Mouse (Mus musculus) hindbrain, embryonic 15.5 days (tissue): ENCODE results near the gene Fam57b. TPM values are rescaled to one million over a fixed set of nuclear protein-coding genes. Genes with fewer than 3 reads are reported as not detected.

ENCODE experiments used
- ATAC-seq: fragments of 200-750 bp; cut with Nextera tagmentation; 2 replicates; pipeline ENCODE4 v1.8.0; 2017; ENCODE audit warnings: low read depth, moderate number of reproducible peaks, moderate TSS enrichment; ENCODE audit not compliant: low FRiP score
- H3K27ac ChIP-seq: fragments of 300-500 bp; sonication (generic); replicated peaks from 2 replicates; pipeline ENCODE4 v1.5.1; 2015; ENCODE audit warnings: mild to moderate bottlenecking, inconsistent platforms
- H3K27me3 ChIP-seq: fragments of 300-500 bp; sonication (generic); 2 replicates; pipeline ENCODE4 v1.6.1; 2015; ENCODE audit warnings: control low read depth, inconsistent platforms
- H3K36me3 ChIP-seq: fragments of 300-500 bp; sonication (generic); 2 replicates; pipeline ENCODE4 v1.6.1; 2015; ENCODE audit warnings: control low read depth, inconsistent platforms
- H3K4me1 ChIP-seq: fragments of 300-500 bp; sonication (generic); replicated peaks from 2 replicates; pipeline ENCODE4 v1.6.1; 2015; ENCODE audit warnings: control low read depth, inconsistent platforms
- H3K4me2 ChIP-seq: fragments of 300-500 bp; sonication (generic); 2 replicates; pipeline ENCODE4 v1.6.1; 2015; ENCODE audit warnings: moderate library complexity, mild to moderate bottlenecking, inconsistent platforms
- H3K4me3 ChIP-seq: fragments of 300-500 bp; sonication (generic); 2 replicates; pipeline ENCODE4 v1.5.1; 2015; ENCODE audit warnings: mild to moderate bottlenecking, inconsistent platforms
- H3K9ac ChIP-seq: fragments of 300-500 bp; sonication (generic); 2 replicates; pipeline ENCODE4 v1.6.1; 2015; ENCODE audit warnings: inconsistent platforms
- H3K9me3 ChIP-seq: fragments of 300-500 bp; sonication (generic); 2 replicates; pipeline ENCODE4 v1.6.1; 2016; ENCODE audit warnings: control low read depth, inconsistent platforms
- WGBS: fragments of 180-500 bp; shearing (Covaris S2); methylation state at CpG from one replicate; pipeline ENCODE4 v1.1.7; 2015; 5-methylcytosine and 5-hydroxymethylcytosine counted together
- polyA plus RNA-seq: library from polyadenylated mRNA; unstranded; fragments of >200 nt; fragmentation: Nextera tagmentation; extraction: Ambion mirVana; gene quantifications from 2 replicates; pipeline ENCODE4 v1.2.1, GENCODE M21; 2015

Gene Fam57b
- polyA plus RNA-seq, 1 experiment from 2014 or later = 60.8 TPM

DNA sequence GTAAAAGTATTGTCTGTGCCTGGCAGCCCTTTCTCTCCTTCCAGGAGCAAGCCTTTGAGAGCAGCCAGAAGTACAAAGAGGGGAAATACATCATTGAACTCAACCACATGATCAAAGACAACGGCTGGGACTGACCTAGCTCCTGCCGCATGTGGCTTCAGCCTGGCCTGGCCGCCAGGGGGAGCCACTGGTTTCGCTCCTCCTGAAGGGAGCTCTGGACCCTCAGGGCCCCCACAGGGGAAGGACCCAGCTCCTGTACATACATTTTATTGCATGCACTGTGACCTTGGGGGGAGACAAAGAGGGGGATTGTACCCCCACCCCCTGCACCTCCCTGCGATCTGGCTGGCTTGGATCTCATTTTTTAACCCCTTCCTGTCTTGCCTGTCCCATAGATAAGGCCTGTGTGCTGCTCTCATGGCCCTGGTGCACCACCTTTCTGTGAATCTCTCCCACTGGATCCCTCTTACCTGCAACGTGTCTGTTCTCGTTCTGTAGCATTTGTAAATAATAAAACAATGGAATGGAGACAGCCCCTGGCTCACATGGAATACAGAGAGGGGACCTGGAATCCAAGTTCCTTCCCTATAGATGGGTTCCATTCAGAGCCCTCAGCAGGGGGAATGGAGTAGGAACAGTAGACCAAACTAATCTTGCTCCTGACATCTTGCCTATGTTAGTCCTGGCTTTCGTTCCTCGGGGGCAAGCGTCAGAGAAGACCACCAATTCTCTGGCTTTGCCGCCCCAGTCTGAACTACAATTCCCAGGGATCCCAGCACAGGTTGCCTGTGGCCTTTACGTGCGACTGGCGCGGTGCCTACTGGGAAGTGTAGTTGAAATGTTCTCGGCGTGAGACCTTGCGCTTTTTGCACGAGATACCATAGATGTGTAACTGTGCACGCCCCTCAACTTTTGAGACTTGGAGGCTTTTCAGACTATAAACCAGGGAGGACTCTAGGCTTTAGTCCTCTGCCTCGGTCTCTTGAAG is 17.2 kb upstream of the Fam57b start:
- ATAC-seq = peak; percentile 72
- Histone ChIP-seq H3K36me3 (peaks cover 3% of the 10 kb centered on the region), H3K27me3 (no peaks in the 10 kb centered on the region), H3K9ac (peak overlapping the region; percentile 59), H3K4me2 (peak overlapping the region; percentile 95), H3K27ac (peak overlapping the region; percentile 76), H3K9me3 (no peaks in the 10 kb centered on the region), H3K4me1 (peaks cover 58% of the 10 kb centered on the region), H3K4me3 (peak overlapping the region; percentile 43)
- WGBS = under 1% methylated on average over 21 of the region's 21 CpGs

- Histone ChIP-seq H3K4me2 (peak within 1 kb of the TSS; percentile 95), H3K9ac (peak within 1 kb of the TSS; percentile 59), H3K4me3 (peak within 1 kb of the TSS; percentile 43), H3K4me1 (peaks cover 50% of the 10 kb centered on the region), H3K27me3 (no peaks in the 10 kb centered on the region), H3K36me3 (peaks cover 11% of the 10 kb centered on the region), H3K27ac (peak within 1 kb of the TSS; percentile 76), H3K9me3 (no peaks in the 10 kb centered on the region)
- ATAC-seq = peak; percentile 19; the same call in 1 of the 2 replicates
- WGBS = 5% methylated on average over 22 of the region's 22 CpGs
Observed at GRCm38 (mm10) chr7:126780971-126781635, 16.4 kb upstream of the Fam57b start, which contains the start of gene Tbx6. Tbx6 (plus strand) TSS chr7:126781483.

DNA sequence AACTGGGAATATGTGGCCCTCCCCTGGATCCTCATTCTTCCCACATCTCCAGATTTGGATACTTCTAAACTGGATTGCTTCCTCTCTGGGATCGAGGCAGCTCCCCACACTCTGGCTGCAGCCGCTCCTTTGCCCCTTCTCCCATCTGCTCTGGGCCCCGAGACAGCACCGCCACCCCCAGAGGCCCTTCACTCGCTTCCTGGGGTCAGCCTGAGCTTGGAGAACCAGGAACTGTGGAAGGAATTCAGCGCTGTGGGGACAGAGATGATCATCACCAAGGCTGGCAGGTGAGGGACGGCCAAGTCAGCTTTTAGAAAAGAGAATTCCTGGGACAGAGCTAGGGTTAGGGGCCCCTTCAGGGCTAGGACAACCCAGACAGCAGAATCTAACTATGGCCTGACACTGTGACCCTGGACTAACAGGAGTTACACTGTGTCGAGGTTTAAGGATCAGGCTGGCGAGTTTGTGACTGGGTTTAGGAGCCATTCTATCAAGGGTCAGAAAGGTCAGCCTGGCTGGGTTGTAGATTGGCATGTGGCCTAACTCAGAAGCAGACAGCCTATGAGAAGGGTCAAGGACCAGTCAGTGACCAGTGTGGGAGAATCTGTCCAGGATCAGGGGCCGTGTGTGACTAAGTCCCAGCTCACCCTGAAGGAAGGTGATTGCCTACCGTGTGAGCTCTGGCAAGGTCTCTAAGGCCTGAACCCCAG is 15.7 kb upstream of the Fam57b start:
- Histone ChIP-seq H3K4me2 (peak overlapping the region; percentile 95), H3K36me3 (peaks cover 18% of the 10 kb centered on the region), H3K9ac (peak overlapping the region; percentile 59; the same call in 1 of the 2 replicates), H3K9me3 (no peaks in the 10 kb centered on the region), H3K4me3 (no peak overlapping the region), H3K4me1 (peaks cover 45% of the 10 kb centered on the region), H3K27ac (no peak overlapping the region; the same call in 1 of the 2 replicates), H3K27me3 (no peaks in the 10 kb centered on the region)
- ATAC-seq = no peak
- 45% methylated on average over 11 of the region's 11 CpGs for WGBS

DNA sequence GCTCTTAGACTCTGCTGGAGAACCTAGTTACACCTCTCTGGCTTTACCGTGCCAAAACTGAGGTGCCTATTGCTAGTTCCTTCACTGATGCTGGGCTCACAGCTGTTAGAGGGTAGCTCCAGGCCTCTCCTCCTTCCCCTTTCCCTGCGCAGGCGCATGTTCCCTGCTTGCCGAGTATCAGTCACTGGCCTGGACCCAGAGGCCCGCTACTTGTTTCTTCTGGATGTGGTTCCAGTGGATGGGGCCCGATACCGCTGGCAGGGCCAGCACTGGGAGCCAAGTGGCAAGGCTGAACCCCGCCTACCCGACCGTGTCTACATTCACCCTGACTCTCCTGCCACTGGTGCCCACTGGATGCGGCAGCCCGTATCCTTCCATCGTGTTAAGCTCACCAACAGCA is 14.8 kb upstream of the Fam57b start:
- no peak overlapping the region for H3K9ac ChIP-seq
- H3K4me3 ChIP-seq = no peak overlapping the region
- no peak overlapping the region for H3K27ac ChIP-seq
- WGBS = 85% methylated on average over 13 of the region's 13 CpGs
- no peak for ATAC-seq
- no peaks in the 10 kb centered on the region for H3K9me3 ChIP-seq
- H3K36me3 ChIP-seq = peaks cover 27% of the 10 kb centered on the region
- H3K4me1 ChIP-seq = peaks cover 39% of the 10 kb centered on the region
- H3K4me2 ChIP-seq = no peak overlapping the region
- H3K27me3 ChIP-seq = no peaks in the 10 kb centered on the region

- Histone ChIP-seq H3K4me3 (no peak overlapping the region), H3K4me2 (no peak overlapping the region), H3K9me3 (no peaks in the 10 kb centered on the region), H3K27ac (no peak overlapping the region), H3K4me1 (peaks cover 22% of the 10 kb centered on the region), H3K36me3 (peaks cover 43% of the 10 kb centered on the region), H3K27me3 (no peaks in the 10 kb centered on the region), H3K9ac (no peak overlapping the region)
- 86% methylated on average over 7 of the region's 7 CpGs for WGBS
- ATAC-seq = no peak
Observed at GRCm38 (mm10) chr7:126784469-126784868, 13.0 kb upstream of the Fam57b start.

GRCm38 (mm10) chr7:126785056-126785455 is 12.4 kb upstream of the Fam57b start:
- WGBS = 90% methylated on average over 4 of the region's 4 CpGs

GRCm38 (mm10) chr7:126786142-126786541 is 11.3 kb upstream of the Fam57b start:
- Histone ChIP-seq H3K27me3 (no peaks in the 10 kb centered on the region), H3K4me3 (no peak overlapping the region), H3K27ac (no peak overlapping the region), H3K36me3 (peaks cover 50% of the 10 kb centered on the region), H3K4me1 (peaks cover 22% of the 10 kb centered on the region), H3K9ac (no peak overlapping the region), H3K4me2 (no peak overlapping the region), H3K9me3 (no peaks in the 10 kb centered on the region)
- WGBS = 94% methylated on average over 14 of the region's 14 CpGs
- ATAC-seq = no peak

More at GRCm38 (mm10) chr7:126785056-126785455, 12.4 kb upstream of the Fam57b start:
- Histone ChIP-seq H3K27ac (no peak overlapping the region), H3K36me3 (peaks cover 49% of the 10 kb centered on the region), H3K9me3 (no peaks in the 10 kb centered on the region), H3K27me3 (no peaks in the 10 kb centered on the region), H3K9ac (no peak overlapping the region), H3K4me3 (no peak overlapping the region), H3K4me2 (no peak overlapping the region), H3K4me1 (peaks cover 22% of the 10 kb centered on the region)
- ATAC-seq = no peak

DNA sequence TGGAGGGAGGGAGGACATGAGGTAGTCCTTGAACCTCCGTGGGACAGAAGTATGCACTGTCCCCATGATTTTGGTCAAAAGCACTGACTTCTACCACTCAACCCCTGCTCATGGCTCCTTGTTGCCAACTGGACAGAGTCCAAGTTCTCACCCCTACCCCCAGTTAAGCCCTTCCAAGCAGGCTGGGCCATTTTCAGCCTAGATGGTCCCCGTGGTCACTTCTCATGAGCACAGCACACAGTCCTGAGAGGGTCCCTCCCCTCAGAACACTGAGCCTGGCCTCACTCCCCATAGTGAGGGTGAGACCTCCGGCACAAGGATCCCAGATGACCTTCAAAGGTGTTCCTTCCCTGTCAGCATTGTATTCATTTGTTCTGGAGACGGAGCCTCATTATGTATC is 8.3 kb upstream of the Fam57b start:
- WGBS = 95% methylated on average over 4 of the region's 4 CpGs
- H3K36me3 ChIP-seq = peaks cover 50% of the 10 kb centered on the region

DNA sequence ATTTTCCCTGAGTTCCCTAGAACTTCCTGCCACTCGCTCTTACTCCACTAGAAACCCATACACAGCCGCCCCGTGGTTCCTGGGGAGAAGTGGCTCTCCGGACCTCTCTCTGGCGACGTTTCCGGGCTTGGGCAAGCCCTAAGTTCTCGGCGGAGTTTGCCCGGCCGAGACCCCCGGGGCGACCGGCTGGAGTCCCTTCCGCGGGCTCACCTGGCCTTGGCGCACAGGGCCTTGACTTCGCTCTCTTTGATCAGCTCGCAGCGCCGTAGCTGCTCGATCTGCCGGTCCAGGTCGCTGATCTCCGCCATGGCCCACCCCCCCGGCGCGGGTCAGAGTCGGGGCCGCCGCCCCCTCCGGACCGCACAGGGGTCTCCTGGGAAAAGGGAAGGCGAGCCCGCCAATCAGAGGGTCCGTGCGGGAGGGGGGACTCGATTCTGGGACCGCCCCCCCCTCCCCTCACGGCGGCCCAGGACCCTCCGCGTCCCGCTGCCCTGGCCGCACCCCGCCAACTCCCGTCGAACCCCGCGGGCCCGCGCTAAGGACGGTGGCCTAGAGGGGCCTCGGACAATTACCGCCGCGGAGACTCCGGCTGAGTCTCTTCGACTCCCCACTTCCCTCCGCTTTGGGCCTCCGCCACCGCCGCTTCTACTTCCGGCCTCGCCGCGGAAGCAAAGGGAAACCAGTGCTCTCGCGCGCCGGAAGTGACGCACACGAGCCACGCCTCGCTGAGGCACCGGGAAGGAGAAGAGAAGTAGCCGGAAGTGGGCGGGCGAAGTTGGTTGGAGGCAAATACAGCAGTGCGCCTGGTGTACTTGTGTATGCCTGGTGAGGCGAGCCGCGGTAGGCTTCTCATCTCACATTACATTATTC is 5.4 kb upstream of the Fam57b start, which contains the start of gene Ppp4c:
TSS of gene Ppp4c (minus strand) at position 646 of the 870 bp plus-strand sequence.
- peaks cover 48% of the 10 kb centered on the region for H3K4me1 ChIP-seq
- peak within 1 kb of the TSS; percentile 79 for H3K9ac ChIP-seq
- peak within 1 kb of the TSS; percentile 83 for H3K4me2 ChIP-seq
- peaks cover 55% of the 10 kb centered on the region for H3K36me3 ChIP-seq
- under 1% methylated on average over 69 of the region's 83 CpGs for WGBS
- H3K4me3 ChIP-seq = peak within 1 kb of the TSS; percentile 81
- peak within 1 kb of the TSS; percentile 92 for H3K27ac ChIP-seq
- H3K9me3 ChIP-seq = no peaks in the 10 kb centered on the region
- peak; percentile 94 for ATAC-seq
- H3K27me3 ChIP-seq = no peaks in the 10 kb centered on the region

More for the DNA sequence above, 8.3 kb upstream of the Fam57b start:
- ATAC-seq = no peak
- no peak overlapping the region for H3K27ac ChIP-seq
- H3K27me3 ChIP-seq = no peaks in the 10 kb centered on the region
- H3K4me2 ChIP-seq = no peak overlapping the region
- peaks cover 30% of the 10 kb centered on the region for H3K4me1 ChIP-seq
- H3K9me3 ChIP-seq = no peaks in the 10 kb centered on the region
- H3K9ac ChIP-seq = no peak overlapping the region
- no peak overlapping the region for H3K4me3 ChIP-seq

GRCm38 (mm10) chr7:126792721-126793443 is 4.6 kb upstream of the Fam57b start:
- Histone ChIP-seq H3K27ac (peak overlapping the region; percentile 92), H3K9ac (peak overlapping the region; percentile 26), H3K27me3 (no peaks in the 10 kb centered on the region), H3K4me2 (peak overlapping the region; percentile 83), H3K4me3 (peak overlapping the region; percentile 81), H3K36me3 (peaks cover 47% of the 10 kb centered on the region), H3K4me1 (peaks cover 56% of the 10 kb centered on the region), H3K9me3 (no peaks in the 10 kb centered on the region)
- ATAC-seq = peak; percentile 25; the same call in 1 of the 2 replicates
- 26% methylated on average over 11 of the region's 11 CpGs for WGBS
